Mouse (Mus musculus): ENCODE measurements around the gene Jakmip3. TPM values are rescaled to one million over a fixed set of nuclear protein-coding genes. Genes with fewer than 3 reads are reported as not detected.

Gene Jakmip3
- total RNA-seq, 4 experiments from 2014 or later, result 0.10 to 0.17 (median 0.13) TPM; not detected in 1

Other genes starting within 250 kb of the Jakmip3 start
- gene Ppp2r2d, start 94.7 kb upstream of the Jakmip3 start, total RNA-seq (2022), result 10 to 100 TPM; 38.1 to 42.4 (median 41.0) TPM
- gene Mapk1ip1, start 94.5 kb upstream of the Jakmip3 start, total RNA-seq (2022), result 10 to 100 TPM; 23.4 to 29.4 (median 24.6) TPM
- 100 to 1,000 TPM; 219 to 283 (median 248) TPM for gene Bnip3, start 31.2 kb upstream of the Jakmip3 start, total RNA-seq (2022)
- gene Dpysl4, start 145.3 kb downstream of the Jakmip3 start, total RNA-seq (2022), result under 1 TPM in 2 of 4 experiments, not detected in 2; 0.11 to 0.12 TPM

Data from gastrocnemius, adult 8-10 months (tissue).